Mouse (Mus musculus) cerebellum, adult 9-10 months (tissue): ENCODE results near the gene Pdx1.
A peak's percentile ranks its signal among the peaks of the same experiment; 100 is the strongest.

Experiments used
- DNase-seq: peaks from one replicate; pipeline ENCODE4 v3.0.0; 2022

The Pdx1 gene

DNA sequence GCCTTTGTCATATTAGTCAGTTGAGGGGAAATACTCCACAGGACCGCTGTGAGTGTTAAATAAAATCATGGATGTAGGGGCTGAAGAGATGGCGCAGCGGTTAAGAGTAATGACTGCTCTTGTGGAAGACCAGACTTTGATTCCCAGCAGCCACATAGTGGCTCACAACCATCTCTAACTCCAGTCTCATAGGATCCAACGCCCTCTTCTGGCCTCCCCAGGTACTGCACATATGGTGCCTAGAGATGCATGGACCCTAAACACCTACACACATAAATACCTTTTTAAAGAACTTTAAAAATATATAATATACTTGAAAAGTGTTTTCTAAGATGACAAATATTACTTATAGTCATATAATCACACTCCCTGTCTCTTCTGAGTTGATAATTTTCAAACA is 14.6 kb downstream of the Pdx1 start:
- no peak for DNase-seq

DNA sequence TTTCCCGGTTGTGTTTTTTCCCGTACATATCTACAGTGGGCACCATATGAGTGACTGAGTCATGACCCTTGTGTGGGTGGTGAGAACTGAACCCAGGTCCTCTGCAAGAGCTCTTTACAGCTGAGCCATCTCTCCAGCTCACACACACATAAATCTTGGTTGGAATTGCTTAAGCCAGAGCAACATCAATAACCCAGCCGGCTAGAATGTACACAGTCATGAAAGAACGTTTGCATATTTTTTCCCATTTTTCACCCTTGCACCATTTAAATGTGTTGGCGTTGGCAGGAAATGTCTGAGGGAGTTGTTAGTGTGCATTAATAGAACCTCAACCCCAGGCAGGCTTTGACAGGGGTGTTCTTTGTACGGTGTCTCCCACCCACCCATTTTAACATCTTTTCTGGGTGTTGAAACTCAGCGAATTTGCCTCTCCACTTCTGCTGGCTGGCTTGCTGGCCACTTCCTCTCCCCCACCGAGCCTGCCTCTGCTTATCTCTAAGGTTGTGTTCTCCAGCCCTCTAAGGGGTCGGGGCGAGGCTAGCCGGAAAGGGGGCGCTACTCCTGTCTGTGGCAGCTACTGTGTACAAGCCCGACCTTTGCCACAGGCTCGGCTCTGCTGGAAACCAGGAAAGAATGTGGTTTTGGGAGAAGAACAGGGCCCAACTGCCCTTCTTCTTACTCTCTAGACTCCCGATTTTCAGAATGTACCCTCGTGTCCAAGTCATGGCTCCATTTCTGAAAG is 22.2 kb downstream of the Pdx1 start:
- DNase-seq: no peak

DNA sequence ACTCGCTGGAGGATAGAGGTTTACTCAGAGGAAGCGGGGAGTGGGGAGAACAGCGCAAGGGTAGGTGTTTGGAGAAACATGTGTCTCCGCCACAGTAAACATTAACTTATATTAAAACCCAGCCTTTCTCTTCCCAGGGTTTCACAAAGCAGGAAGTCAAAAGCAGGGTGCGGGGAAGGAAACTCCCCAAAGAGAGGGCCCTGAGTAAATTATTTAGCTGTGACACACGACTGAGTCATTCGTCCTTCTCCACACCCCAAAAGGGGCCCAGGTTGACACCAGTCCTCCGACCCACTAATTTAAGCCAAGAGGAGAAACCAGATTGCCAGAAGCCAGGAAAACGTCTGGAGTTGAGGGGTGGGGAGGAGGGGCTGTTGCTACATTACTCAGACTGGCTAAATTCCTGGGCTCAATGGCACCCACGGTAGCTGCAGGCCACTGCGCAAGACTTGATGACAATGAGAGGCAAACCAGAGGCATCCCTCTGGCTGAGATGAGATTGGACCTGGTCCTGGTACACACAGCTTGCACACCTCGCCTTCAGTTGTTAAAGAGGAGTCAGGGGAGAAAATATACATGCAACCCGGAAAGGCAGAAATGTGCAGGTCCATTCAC is 22.9 kb downstream of the Pdx1 start:
- no peak for DNase-seq

DNA sequence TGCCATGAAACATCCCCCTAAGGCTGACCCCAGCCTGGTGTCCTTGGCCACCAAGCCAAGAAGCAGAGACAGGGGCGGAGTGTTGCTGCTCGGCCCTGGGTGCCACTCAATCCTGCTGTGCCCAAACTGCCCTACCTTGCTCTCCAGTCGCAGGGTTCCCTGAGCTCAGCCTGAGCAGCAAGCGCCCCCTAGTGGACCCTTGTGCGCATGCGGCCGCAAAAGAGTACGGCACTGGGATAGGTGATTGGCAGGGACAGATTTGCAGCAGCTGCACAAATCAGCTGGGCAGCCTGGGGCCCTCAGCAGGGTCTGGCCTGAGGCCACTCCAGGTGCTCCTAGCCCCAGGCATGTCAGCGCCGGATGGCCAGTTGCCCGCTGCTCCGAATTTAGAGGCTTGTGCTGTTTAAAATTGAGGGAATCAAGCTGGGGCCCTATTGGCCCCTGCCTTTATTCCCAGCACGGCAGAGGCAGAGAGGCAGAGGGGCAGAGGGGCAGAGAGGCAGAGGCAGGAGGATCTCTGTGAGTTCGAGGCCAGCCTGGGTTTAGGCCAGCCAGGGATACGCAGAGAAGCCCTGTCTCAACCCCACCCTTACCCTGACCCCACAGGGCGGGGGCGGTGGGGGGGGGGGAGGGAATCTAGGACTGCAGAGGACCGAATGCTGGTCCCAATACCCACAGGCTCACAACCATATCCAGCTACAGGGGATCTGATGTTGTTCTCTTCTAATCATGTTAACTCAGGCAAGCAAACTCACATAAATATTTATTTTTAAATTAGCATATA is 23.6 kb downstream of the Pdx1 start:
- peak; percentile 49 for DNase-seq

DNA sequence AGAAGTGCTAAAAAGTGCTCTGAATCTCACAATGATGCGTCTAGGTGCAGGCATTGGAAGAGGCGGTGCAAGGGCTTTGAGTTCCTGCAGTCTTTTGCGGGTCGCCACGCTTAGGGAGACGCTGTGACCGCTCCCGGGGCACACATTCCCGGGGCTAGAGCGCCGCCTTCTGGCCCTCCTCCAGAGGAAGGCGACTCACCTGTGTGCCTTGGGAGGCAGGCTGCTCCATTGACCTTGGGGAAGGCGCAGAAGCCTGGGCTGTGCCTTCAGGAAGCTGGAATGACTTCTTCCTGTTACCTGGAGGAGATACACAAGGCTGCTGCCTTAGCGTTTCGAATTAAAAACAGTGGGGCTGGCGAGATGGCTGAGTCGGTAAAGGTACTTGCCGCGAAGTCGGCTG is 24.4 kb downstream of the Pdx1 start:
- DNase-seq: no peak

DNA sequence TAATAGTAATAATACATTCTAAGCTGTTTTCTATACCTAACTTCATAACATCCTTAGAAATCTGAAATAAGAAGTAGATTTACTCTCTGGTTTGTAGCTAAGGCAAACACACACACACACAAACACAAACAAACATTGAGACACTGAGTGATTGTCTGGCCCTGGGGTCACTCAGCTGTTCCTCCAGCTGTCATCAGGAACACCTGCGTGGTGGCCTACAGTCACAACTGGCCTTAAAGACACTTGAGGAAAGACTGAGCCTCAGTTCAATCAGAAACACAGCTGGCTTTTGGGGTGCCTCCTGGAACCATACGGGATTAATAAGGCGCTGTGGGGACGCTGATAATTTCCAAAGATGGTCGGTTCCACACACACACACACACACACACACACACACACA is 27.5 kb downstream of the Pdx1 start:
- no peak for DNase-seq

DNA sequence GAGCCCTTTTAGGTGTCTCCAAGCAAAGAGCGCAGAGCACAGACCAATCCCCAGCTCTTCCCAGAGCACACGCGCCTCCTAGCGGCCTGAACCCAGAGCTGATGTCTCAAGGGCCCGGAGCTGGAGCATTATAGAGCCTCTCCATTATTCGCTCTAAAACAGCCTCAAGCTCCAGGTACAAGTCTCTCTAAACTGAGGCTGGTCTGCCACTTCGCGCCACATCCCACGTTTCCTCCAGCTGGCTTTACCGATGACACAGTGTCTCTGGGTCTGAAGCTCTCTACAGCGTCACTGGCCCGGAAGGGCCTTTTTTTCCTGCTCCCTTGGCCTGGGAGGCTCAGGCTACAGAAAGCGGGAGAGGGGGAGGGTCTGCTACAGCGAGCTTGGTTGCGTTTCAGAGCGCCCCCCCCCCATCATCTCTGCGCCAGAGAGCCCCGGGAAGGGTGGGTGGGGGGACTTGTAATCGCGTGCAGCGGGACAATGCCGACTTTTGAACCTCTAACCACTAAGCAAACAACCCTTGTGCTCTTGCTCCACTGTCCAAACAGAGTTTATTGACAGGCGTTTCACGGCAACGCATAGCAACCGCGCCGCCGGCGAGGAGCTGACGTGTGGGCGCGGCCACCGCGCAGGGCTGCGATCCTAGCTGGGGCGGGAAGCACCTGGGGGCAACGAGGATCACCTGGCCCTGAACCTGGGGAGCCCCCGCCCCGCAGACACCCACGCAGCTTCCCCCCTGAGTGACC is 29.7 kb downstream of the Pdx1 start:
- no peak for DNase-seq

DNA sequence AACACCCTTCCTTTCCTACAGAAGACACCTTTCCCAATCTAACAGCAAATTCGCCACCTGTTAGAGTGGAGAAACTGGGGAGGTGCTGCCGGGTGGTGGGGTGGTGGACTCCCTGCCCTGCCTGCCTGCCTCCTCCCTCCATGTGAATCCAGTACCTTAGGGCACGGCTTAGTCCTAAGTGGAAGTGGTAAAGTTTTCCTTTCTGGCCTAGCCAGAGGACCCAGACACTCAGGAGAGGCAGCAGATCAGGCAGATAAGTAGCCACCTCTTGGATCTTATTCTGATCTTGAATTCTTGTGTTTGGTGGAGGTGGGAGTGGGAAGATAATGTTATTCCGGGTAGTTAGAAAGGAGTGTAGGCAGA is 30.2 kb downstream of the Pdx1 start:
- DNase-seq: no peak

DNA sequence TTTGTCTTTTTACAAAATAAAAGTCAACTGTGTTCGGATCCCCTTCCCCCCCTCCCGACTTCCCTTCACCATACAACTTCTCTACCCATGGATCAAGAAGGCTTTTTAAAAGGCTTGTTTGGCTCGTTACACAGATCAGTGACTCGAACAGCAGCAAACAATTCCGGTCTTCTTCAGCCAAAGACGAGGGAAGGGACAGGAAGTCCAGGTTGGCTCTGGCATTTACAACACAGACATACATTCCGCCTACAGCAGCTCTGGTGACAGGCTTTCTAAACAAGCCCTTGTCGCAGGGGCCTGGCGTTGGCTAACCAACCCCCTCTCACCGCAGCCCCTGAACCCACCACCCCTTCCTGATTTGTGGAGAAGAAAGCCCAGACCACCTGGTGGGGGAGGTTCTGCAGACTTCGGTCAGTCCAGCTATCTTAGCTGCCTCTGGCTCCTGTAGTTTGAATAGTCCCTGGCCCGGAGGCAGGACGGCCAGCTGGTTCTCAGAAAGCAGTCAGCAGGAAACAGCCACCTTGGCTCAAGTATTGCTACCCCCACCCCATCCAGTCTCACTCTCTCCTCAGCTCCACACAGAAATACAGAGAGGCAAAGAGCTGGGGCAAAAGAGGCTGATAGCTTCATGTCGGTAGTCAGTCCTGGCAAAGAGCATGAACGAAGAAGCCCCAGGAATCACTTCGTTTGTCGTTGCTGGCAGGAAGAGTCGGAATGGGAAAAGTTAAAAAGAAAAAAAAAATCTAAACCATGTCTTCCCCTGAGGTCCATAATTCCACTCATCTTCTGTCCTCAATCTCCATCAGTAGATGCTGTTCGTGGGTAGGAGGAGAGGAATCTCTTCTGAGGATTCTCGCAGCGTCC is 31.4 kb downstream of the Pdx1 start:
- no peak for DNase-seq

DNA sequence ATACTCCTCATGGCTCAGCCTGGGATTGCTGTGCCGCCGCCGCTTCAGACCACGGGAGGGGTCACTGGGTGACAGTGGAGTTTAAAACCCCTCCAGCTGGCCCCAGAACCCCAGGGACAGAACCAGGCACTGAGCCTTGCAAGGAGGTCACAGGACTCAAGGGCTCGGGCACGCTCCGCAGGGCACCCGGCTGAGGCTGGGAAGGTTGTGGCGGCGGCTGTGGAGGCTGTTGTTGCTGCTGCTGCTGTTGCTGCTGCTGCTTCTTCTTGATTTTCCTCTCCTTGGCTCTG is 32.0 kb downstream of the Pdx1 start:
- DNase-seq: no peak

DNA sequence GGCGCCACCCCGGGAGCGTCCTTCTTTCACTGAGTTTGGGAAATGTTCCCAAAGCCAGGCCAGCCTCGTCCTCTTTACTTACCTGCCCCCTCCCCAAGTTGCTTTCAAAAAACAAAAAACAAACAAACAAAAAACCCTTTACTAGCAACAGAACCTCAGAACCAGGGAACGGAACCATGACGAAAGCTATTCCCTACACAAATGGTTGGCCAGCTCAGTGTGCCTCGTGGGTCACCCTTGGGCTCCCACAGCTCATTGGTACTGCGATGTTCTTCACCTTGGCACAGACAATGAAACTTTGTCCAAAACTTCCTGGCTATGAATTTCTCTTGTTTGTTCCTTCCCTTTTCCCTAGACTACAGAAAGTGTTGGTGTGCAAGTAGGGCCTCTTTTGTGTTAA is 32.4 kb downstream of the Pdx1 start:
- no peak for DNase-seq

DNA sequence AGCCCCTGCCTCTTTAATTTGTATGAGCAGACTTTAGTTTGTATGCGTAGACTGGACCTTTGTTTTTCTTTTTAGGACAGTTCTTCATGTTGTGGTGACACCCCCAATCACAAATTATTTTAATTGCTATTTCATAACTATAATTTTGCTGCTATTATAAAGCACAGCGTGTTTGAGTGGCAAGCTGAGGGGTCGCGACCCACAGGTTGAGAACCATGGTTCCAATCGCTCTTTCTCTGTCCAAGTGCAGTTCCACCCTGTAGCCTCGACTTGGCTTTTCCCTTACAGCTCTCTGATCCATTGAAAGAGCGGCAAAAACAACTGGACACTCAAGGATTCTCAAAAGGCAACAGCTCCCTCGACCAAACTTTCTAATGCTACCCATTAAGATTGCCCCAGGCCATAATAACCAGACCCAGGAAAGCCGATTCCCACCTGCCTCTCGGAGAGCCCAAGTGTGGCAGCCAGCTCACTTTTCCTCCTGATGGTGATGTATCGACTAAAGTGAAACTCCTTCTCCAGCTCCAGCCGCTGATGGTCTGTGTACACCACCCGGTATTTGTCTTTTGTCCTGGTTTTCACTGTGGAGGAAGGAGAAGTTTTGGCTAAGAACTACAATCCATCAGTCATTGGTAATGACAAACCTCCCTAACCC is 33.1 kb downstream of the Pdx1 start:
- no peak for DNase-seq

DNA sequence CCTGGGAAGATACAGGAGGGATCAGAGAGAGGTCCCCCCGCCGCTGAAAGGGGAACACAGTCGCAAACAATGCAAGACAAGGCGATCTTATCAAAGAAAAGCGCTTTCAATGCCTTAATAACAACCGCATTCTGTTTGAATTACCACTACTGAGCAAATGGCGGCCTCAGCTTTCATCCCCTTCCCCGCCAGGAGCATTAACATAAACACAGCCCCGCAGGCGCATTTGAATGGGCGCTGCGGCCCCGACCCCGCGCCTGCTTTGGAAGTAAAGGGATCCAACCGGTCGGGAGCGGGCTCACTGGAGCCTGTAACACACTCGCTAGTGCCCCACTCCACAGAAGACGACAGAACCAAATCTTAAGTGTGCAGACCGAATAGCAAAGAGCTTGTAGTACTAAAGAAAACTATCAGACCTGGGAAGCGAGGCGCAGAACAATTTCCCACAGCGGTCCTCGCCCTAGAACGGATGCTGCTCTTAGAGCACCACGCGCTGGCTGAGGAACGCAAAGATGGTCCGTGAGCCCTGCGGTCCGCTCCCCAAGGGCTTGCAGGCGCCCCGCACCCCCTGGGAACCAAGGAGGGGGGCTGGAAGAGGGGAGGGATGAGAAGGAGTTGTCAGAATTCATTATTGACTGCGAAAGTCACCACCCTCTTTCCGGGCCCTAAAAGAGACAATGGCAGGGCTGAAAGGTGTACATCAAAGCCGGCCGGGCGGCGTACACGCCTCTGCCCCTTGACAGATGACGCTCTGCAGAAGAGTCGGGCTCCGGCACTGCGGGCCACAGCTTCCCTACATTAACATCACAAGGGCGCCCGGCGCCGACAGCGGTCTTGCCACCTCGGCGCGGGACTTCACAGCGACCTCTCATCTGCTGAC is 34.8 kb downstream of the Pdx1 start:
- DNase-seq: no peak

DNA sequence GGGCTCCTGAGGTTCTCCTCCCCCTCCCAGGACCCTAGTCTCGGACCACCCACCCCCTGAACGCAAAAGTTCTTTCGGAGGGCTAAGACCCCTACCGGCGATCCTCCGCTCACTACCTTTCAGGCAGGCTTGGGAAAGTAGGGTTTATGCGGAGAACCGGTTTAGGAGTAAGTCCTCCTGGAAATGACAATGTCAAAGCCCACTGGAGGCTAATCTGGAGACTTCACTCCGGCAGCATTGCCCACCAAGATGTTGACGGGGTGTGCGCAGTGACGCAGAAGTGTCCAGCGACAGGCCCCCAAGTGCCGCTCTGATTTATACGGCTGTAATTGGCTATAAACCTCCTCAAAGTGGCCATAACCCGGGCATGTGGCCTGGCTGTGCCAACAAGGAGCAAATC is 35.4 kb downstream of the Pdx1 start:
- DNase-seq: no peak

DNA sequence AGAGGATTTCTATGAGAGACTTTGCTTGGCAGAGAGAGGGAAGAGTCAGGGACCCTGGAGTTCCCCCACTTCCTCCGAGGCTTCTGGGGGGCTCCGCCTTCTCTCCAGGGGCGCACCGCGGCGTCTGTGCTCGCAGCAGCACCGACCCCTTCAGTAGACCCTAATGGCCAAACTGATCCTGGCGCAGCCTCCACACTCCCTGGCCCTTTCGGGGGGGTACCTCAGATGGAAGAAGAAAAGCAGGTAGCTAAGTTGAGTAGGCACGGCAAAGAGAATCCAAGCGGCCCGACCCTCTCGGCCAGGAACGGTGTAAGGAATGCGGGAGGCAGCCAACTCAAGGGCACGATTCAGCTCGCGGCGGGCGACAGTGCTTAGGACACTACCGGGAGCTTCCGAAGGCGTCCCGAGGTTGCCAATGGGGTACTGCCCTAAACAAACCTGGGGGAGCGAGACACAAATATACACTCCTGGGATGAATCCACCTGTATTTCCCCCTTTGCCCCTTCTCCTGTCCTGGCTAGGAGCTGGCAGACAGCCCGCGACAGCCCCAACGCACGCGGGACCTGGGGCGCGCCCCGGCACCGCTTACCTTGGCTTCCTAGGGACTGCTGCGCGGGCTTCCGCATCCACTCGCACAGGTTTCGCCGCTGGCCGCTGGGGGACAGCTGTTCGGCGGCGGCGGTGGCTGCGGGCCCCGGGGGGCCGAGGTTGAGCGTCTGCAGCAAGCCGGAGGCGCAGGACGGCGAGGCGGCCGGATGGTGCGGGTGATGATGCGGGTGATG is 36.3 kb downstream of the Pdx1 start:
- DNase-seq: no peak

DNA sequence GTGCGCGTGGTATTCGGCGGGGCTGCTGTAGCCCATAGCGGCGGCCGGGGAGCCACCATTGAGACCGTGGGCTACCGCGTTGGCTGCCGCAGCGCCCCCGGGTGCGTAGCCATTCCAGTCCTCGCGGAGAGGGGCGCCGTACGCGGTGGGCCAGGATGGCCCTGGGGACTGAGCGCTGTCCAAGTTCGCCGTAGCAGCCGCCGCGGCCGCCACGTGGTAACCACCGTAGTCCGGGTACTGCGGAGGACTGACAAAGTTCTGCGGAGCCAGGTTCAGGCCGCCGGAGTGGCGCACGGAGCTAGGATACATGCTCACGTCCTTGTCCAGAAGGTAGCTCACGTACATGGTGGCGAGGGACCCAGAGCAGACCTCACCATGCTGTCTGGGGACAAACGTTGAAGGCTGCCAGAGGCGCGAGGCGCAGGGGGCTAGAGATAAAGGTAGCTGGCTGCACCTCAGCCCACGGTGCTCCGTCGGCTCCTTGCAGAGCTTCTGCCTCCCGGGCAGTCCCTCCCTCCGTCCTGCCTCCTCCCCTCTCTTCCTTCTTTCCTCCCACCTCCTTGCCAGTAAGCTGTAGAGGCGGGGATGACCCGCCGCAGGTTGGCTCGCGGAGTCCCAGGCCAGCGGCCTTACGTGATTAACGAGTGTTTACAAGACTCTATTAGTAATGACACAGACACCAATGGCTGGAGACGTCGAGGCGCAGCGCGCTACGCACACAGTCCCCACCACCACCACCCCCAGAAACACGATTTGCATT is 37.1 kb downstream of the Pdx1 start, which contains the start of gene Cdx2:
Gene Cdx2 (minus strand): TSS at position 633 of the 760 bp plus-strand sequence.
- no peak for DNase-seq

DNA sequence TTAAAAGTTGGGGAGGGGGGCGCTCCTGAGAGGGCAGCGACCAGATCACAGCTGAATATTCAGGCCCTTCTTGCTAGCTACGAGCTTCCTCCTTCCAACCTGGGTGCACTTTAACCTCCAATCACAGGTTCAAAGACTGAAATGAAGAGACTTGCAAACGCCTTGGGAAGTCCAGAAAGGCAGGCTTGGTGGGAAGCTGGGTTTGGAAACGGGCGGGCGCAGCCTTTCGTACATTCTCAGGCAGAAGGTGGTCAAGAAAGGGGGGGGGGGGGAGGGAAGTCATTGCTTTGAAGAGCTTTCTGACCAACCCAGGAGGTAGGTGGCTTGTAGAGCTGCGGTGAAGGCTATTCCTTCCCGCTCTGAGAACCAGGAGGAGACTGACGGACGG is 37.6 kb downstream of the Pdx1 start:
- no peak for DNase-seq

DNA sequence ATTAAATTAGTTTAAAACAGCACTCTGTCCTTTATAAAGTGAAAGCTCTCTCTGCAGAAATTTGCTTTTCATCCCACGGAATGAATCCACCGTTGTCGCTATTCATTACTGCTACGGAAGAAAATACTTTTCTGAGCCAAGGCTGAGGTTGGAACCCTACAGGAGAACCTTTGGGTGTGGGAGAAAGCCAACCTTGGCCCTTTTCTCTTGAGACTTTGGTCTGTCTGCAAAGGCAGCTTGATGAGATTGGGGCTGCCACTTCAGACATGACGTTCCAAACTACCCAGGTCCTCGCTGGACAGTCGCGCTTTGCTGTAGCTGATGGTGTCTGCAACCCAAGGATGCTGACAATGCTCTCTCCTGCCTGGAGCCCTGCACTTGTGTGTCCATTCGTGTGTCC is 38.7 kb downstream of the Pdx1 start:
- no peak for DNase-seq

DNA sequence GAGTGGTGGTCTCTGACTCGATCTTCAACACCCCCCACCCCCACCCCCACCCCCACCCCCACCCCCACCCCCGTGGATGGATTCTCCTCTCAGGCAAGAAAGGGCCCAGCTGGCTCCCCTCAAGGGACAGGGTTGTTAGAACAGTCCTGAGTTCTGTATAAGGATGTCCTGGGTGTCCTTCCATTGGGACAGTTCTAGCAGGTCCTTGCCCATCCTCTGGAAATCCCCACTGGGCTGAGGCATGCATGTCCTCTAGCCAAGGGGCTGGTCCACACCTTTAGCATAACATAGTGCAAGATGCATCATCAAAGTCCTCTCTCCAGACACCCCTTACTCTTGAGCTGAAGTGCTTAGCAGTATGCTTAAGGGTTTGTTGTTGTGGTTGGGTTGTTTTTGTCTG is 40.0 kb downstream of the Pdx1 start:
- DNase-seq: no peak
